Mouse (Mus musculus) thymus, postnatal 36 days (tissue): ENCODE data around the gene Nin.

ENCODE experiments used
- DNase-seq, 2 experiments: peaks; one replicate each; pipeline ENCODE4 v3.0.0; 2022; ENCODE audit warnings: mixed read lengths in 2 of 2

Nin gene

DNA sequence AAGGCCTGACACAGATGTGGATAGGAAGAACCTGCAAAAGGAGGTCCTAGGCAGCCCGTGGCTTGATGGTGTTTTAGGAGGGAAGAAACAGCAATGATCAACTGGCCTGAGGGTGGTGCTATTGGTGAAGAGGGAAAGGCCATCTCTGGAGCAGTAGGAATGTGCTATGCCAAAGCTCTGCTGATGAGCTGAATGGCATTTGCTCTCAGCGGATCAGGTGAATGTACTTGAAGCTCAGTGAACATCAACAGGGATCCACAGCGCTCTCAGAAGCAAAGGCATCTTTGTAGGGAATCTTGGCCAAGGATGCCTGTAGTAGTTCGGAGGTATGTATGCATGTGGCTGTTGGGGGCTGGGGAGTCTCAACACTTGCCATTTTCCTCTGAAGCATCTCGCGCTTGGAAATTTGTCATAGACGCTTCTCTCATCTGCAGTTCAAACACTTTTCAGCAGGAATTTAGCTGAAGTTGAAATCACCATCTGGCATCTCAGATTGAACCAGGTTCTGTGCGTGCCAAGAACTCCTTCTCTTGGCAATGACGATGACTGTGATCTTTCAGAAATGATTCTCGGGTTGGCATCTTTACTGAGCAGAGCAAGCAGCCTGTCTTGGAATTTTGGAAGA, 5.3 kb upstream of the Nin start:
- DNase-seq = no peak

DNA sequence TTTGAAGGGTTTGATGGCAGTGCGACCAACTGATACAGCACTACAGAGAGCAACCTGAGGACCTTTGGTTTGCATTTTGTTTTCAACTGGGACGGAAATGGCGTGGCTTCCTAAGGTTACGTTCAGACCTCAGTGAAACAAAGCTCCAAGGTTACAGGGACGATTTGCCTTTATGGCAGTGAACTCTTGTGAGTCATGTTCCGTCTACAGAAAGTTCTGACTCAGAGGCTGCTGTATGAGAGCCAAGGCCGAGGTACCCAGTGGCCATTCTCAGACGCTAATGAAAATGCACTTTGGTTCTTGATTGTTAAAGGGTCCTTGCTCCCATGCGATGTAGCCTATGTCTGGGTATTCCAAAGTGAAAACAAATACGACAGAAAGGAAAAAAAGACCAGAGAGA, 3.6 kb upstream of the Nin start:
- DNase-seq = no peak

DNA sequence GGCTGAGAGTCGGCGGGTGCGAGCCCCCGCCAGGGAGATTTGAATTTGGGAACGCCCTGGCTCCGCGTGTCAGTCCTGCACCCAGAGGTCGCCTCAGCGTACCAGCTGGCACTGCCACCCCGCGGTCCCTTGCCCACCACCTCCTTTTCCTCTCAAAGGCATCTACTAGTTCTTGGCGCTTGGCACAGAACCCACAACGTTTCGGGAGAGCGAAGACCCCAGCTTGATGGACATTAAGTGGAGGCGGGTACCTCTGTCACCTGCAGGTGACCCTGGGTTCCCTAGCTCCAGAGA, 1.5 kb downstream of the Nin start:
- no peak for DNase-seq

DNA sequence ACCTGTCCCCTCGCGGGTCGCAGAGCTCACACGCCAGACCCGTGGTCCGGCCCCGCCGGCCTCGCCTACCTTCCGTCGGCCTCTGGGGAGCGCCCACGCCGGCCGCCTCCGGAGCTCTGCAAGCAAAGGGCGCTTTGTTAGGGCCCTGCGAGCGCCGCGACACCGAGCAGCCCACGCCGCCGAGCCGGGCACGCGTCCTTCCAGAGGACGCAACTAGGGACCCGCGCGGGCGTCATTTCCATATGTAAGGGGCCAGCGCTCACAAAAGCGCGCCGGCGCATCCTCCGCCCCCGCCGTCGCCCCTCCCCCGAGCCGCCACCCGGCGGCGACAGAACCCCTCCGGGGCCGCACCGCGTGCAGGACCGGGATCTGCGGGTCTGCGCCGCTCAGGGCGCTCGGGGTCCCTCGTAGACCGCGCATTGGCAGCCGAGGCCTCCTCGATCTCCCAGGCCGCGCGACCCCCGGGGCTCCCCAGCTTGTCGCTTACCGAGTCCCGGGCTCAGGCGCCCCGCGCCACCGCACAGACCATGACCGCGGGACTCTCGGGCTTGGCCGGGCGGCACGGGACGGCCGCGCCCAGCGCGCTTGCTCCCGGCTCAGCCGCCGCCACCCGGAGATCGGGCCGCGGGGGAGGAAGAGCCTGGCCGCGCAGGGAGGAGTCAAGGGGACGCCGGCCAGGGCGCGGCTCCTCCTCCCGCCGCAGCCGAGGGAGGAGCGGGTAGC, 2.0 kb downstream of the Nin start:
- DNase-seq = peak; percentile 72 to 79

DNA sequence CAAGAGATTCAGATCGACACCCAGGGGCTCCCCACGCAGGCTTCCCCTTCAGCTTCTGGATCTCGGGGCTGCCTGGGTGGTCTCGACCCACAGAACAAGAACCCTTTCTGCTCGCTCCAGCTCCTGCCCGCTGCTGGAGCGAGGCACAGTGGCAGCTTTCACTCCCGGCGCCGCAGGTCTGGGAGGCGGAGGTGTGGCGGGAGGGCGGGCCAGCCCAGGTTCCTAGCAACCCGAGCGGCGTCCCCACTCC, 2.5 kb downstream of the Nin start:
- no peak for DNase-seq

DNA sequence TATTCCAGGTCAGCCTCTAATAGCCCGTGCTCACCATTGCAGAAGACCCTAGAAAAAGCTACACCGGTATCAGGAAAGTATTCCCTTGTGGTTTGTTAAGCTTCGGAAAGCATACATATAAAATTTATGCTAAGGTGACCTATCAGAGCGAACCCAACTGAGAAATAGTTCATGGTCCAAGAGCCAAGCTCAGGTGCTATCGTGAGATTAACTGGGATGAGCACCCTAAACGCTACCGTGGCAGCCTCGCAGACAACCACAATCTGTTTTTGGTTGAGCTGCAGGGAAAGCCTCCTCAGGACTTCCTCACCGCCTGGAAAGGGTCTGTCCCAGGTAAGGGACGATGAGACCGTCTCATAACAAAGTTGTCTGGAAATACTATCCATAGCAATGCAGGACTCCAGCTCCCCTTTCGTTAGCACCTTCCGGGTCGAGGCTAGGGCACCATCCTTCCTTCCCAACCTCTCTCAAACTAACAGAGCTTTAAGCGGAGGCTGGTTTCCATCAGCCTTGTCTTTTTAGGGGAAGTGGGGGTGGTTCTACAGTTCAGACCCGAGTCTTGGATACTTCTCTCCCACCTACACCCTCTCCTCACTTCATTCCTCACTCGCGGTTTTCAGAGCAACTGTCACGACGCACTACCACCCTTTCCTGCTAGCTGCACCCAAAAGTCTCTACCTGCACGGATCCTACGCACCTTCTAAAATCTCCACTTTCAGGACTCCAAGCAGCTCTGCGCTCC, 3.0 kb downstream of the Nin start:
- no peak for DNase-seq

DNA sequence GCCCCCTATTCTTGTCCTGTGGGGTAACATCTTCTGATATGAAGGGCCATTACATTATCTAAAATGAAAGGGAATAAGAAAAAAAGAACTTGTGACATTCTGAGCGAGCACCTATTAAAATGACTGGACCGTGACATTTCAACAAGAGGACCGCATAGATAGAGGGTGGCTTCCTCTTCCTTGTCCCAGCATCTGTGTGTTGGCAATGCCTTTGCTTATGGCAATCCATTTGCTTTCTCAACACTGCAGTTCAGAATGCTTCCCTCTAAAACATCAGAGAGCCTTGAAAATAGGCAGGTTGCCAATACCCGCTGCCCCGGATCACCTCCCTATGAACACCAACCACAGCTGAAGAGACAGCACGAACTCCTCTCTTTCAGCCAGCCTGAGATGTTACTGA, 3.6 kb downstream of the Nin start:
- no peak for DNase-seq

DNA sequence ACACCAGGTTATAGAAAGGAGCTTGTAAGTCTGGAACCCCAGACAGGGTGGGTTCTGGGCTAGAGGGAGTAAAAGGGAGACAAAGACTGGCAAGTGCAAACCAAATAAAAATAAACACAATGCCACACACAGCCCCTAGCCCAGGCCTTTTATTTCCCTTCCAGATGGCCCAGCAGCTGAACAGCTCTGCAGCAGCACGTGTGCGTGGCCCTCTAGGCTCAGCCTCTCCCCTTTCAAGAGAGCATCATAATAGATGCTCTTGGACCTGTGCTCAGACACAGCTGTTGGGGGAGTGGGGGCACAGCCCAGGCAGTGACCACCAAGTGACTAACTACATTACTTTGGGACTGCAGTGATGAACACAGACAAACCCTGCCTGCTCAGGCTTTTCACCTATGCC, 5.4 kb downstream of the Nin start:
- DNase-seq = no peak

DNA sequence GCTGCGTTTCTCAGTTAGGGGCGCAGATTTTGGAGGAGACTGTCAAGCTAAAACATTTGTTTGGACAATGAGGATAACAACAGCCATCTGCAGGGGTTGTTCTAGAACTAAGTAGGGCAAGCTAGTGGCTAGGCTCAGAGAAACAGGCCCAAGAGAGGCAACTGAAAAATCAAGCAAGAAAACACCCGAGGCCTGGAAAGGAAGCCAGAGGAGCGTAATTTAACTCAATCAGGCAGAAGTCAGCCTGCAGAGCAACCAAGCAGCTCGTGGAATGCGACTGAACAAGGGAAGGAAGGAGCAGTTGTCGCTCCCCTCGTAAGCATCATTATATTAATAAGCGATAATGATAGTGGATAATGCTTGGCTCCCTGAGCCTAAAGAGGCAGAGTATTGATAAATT, 7.0 kb downstream of the Nin start:
- no peak for DNase-seq

DNA sequence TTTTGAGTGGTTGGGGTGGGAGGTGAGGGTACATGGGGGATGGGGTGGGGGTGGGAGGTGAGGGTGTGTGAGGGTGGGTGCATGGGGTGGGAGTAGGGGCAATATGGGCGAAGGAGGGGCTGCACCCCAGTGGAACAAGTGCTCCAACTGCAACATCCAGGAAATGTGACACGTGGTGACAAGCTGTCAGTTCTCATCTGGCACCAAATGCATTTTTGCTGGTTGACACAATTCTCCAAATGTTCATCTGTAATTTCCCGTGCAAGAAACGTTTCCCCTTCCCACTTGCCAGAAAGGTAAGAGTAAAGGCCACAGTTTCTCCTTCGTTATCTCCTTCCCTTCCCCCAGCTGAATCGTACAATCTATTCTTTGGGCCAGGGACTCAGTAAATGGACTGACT, 7.6 kb downstream of the Nin start:
- DNase-seq = no peak

DNA sequence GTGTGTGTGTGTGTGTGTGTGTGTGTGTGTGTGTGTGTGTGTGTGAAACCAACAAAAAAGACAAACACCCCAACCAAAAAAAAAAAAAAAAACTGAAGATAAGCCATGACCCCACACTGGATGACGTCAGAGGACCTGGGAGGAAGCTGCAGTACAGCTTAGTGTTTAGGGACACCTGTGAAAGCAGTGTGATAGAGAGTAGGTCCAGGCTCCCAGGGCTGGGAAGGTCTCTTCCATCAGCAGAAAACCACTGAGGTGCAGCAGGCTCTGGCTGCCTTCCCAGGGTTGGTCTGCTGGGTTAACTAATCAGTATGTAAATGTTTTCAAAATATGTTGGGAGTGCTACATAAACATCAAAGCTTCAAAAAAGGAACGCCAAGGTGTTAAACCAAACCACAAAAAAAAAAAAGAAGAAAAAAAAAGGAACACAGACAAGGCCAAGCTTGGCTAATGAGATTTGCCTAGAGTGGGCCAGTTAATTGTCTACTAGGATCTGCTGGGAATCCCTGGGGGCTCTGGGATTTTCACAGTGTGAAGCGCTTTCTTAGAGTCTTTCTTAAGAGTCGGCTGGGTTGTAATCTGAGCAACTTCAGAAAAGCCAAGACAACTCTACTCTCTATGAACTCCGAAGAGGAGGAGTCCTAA, 8.6 kb downstream of the Nin start:
- DNase-seq = peak; percentile 30 to 44

DNA sequence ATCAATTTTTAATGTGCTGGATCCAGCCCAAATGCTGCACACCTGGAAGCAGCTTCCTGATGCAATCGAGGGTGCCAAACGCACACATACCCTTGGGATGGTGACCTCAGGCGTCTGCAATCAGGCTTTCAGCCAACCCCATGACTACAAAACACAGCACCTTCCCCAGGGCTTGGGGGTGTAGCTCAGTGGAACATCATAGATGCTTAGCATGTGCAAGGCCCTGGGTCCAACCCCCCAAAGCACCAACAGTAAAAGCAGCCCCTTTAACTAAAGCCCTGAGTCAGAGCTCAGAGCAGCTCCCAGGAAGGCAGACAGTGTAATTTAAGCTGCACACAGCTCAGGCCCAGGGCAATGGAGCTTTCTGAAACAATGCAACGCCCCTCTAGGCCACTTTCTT, 9.3 kb downstream of the Nin start:
- DNase-seq = no peak

DNA sequence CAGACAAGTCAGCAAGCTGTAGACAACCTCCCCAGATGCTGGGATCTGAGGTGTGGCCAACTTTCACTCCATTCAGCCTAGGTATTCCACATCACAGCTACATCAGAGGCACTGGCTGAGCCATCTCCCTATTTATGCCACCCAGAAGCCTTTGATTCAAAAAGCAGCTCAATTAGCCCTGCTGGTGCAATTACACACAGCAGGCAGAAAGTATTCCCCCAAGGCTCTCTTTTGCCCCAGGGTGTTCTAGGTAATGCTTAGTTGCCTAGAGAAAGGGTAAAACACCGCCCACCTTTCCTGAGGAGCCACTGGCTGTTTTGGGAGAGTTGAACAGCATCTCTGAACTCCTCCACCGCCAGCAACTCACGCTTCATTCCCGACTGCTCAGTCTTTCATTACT, 10.3 kb downstream of the Nin start:
- DNase-seq = no peak

DNA sequence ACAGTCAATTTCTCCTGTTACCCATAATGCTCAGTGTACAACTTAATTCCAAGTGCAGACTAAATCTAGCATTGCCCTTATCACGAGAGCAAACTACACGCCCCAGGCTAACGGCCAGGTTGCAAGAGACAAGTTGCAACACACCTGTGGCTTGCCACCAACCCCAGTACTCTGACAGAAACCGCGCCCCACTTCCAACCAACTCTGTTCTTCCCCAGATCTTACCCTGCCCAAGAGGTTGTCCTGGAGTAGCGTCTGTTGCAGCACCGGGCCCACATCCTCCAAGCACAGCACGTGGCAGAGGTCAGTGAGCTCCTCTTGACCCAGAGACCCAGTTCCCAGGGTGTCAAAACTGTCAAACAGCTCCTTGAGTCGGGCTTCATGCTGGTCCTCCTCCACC, 11.1 kb downstream of the Nin start:
- DNase-seq = peak; percentile 27 to 46

DNA sequence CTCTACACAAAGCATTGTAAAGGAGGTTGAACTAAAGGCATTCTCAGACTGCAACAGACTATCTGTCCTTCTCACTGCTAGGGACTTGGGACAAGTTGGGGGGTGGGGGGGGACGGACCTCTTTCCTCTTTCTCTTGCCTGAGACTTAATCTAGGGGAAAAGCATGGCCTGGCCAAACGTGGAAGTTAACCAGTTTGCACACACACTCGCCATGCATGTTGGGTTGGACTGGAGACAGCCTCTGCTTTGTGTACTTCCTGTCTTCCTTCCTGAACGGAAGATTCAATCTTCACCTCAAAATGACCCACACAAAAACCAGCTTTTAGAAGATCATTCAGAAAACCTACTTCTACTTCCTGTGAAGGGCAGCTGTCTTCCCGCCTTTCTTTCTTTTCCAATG, 11.7 kb downstream of the Nin start:
- no peak for DNase-seq

DNA sequence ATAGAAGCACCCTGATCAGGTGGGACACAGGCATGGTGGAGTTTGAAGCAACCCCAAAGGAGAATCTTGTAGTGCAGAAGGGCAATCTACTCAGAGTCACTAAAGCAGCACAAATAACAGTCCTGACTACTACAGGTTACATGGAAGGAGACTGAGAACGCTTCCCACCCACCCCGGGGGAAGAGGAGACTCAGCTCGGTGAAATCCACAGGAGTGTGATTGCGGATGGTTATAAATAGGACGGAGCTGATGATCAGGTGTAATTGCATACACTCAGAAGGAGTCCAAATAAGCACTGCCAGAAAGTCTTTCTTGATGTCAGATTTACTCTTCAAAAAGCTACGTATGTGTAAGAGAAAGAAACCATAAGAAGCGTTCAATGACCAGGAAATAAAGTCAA, 15.6 kb downstream of the Nin start:
- no peak for DNase-seq

DNA sequence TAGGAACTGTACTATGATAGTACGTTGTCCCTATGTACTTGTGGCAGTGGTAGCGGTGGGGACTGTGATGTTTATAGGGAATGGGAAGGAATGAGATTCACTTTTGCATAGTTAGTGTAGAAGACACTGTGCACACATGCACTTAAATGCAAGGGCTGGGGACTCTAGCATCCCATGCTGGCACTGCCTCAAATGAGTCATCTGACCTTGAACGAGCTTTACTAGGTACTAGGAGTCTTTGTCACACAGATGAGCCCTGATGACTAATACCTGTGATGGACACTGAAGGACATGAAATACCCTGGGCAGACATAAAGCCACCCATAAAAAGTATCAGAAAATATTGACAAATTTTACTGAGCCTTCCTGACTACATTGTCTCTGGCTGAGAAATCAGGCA, 16.2 kb downstream of the Nin start:
- DNase-seq = no peak

DNA sequence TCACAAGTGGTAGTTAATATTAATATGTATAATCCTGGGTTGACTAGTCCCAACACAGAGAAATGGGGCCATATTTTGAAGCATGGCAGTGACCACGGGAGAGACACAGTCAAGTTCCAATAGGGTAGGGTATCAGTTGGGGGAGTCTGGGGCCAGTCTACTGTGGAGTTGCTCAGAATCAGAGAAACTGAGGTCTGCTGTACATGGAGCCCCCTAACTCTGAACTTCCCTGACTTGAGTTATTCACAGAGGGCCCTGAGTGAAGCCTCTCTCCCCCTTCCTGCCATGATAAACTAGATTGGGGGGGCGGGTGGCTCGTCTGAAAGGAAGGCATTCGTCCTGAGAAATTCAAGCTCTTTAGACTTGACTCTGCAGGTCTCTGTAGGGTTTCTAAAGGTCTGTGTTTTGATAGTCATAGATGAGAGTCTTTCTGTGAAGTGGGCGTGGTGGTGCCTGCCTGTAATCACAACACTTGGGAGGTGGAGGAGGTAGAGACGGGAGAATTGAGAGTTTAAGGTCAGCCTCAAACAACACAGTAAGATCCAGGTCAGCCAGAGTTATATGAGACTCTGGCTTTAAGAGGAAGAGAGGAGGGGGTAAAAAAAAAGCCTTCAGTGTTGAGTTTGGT, 20.1 kb downstream of the Nin start:
- DNase-seq = no peak

DNA sequence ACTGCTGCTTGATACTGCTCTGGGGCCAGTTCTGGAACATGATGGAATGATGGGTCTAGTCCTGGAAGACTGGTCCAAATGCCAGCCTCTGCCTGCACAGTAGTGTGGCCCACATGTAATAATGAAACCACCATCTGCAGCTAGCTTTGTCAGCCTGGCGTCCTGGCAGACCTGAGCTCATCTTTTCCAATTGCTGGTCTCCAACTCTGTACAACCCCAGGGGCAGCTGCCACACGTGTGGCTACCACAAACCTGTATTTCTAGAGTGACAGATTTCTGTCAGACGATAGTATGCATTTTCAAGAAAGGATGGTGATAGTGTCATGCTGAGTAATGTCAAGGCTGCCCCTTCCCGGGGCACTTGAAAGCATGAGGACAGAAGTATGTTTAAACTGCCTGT, 25.2 kb downstream of the Nin start:
- DNase-seq = no peak

DNA sequence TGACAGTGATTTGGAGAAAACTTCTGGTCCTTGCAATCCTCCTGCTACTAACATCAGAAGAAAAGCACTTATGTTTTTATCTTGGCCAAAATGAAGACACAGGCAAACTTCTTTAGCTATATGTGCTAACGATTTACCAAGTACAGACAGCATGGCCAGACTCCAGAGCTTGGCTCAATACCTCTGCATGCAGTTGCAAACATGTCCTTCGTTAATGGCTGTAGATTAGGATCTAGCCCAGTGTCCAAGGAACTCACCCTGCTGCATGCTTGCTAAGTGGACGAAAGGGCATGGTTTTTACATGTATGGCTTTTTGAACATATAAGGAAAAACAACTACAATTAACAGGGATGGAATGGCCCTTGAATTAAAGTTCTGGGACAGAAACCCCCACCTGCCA, 28.2 kb downstream of the Nin start:
- no peak for DNase-seq

DNA sequence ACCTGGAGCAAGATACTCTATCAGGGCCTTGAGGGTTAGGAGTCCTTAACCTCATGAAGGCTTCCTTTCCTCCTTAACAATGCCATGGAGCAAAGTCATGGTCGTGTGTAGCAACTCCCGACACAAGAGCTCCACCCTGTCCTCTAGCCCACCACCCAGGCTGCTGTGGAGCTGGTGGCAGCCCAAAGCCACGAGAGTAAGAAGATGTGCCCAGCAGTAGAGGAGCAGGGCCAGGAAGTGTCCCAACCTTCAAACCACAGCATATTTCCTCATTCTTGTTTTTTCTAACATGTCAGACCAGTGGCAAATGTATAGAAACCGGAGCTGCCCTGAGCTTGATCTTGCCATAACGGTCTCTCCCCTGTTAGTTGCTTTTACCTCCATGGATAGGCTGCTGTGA, 29.3 kb downstream of the Nin start:
- no peak for DNase-seq

DNA sequence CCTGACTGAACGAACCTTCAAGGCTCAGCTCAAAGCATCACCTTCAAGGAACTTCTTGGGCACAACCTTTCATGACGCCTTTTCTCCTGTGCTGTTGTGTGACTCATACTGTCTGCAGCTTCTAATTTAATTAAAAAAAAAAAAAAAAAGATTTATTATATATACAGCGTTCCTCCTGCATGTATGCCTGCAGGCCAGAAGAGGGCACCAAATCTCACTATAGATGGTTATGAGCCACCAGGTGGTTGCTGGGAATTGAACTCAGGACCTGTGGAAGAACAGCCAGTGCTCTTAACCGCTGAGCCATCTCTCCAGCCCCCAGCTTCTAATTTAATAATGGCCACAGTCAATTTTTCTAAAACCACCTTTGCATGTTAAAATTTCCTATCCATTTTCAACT, 29.8 kb downstream of the Nin start:
- DNase-seq = no peak

DNA sequence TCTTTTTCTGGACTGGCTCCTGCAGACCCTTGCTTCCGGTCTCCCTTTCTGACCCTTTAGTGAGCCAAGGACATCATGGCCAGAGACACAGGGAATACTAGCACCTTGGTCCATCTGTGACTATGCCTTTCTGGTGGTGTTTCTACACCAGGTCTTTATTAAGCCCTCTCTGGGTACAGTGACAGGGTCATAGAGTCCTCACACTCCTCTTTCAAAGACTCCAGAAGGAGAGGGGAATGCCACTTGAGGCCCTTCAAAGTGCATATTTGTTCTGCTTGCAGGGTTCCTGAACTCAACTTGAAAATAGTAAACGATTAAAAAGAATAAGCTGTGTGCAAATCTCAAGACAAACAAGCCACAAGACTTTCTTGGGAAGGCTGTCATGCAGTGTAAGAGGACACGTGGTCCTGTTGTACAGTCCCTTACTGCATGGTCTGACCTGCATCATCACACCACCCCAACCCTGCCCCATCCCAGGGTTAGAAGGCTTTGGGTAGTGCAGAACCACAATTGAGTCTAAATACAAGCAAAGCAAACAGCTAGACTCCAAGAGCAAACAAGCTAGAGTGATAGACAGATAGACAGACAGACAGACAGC, 30.5 kb downstream of the Nin start:
- DNase-seq = no peak

DNA sequence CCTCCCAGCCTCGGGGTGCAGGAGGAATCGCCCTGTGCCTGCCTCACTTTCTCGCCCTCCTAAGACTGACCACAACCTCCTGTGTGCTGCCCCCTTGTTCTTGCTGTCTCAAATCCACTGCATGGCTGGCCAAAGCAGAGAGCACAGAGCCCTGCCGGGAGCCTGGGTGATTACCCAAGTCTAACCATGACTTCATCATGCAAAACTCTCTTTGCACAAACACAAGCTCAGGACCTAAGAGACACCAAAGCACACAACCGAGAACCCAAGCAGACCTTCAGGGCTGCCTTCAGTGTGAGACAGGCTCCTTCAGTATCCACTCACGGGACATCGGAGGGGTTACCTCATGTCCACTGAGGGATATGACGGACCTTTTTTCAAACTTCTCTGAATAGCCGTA, 31.0 kb downstream of the Nin start:
- DNase-seq = no peak
